Mouse (Mus musculus): ENCODE measurements around the gene Tex9. TPM values are rescaled to one million over a fixed set of nuclear protein-coding genes. Genes with fewer than 3 reads are reported as not detected.
"Not testable (repeated sequence)": the region's sequence is repeated elsewhere in the genome, so short reads cannot be mapped to it uniquely, and the experiment has no call there.

Gene Tex9
- polyA plus RNA-seq, 1 experiment from 2014 or later, result 55.4 TPM

- H3K4me3 ChIP-seq, result no peak overlapping the region
- H3K27me3 ChIP-seq (ENCODE audit: low read depth, poor library complexity, severe bottlenecking), result no peaks in the 10 kb centered on the region
- no peaks in the 10 kb centered on the region for H3K36me3 ChIP-seq
- no peak for DNase-seq (ENCODE audit: low spot score)
- peaks cover 17% of the 10 kb centered on the region for H3K4me1 ChIP-seq
- 87% methylated on average over 3 of the region's 3 CpGs for WGBS
- H3K9me3 ChIP-seq (replicated peaks), result no peaks in the 10 kb centered on the region
- H3K27ac ChIP-seq, result no peak overlapping the region
These were observed 71.5 kb downstream of the Tex9 start for GRCm38 (mm10) chr9:72420490-72420889.

GRCm38 (mm10) chr9:72418443-72418842 is 73.6 kb downstream of the Tex9 start:
- Histone ChIP-seq H3K27me3 (ENCODE audit: low read depth, poor library complexity, severe bottlenecking) (no peaks in the 10 kb centered on the region), H3K9me3 (replicated peaks) (no peaks in the 10 kb centered on the region), H3K4me1 (peaks cover 17% of the 10 kb centered on the region), H3K27ac (no peak overlapping the region), H3K36me3 (no peaks in the 10 kb centered on the region), H3K4me3 (no peak overlapping the region)
- 89% methylated on average over 3 of the region's 3 CpGs for WGBS
- no peak for DNase-seq (ENCODE audit: low spot score)

GRCm38 (mm10) chr9:72411746-72412145 is 80.3 kb downstream of the Tex9 start:
- H3K27ac ChIP-seq, result no peak overlapping the region
- no peaks in the 10 kb centered on the region for H3K9me3 ChIP-seq (replicated peaks)
- DNase-seq (ENCODE audit: low spot score), result no peak
- WGBS, result 89% methylated on average over 2 of the region's 2 CpGs
- H3K27me3 ChIP-seq (ENCODE audit: low read depth, poor library complexity, severe bottlenecking), result no peaks in the 10 kb centered on the region
- H3K4me1 ChIP-seq, result peaks cover 4% of the 10 kb centered on the region
- H3K4me3 ChIP-seq, result no peak overlapping the region
- H3K36me3 ChIP-seq, result no peaks in the 10 kb centered on the region

DNA sequence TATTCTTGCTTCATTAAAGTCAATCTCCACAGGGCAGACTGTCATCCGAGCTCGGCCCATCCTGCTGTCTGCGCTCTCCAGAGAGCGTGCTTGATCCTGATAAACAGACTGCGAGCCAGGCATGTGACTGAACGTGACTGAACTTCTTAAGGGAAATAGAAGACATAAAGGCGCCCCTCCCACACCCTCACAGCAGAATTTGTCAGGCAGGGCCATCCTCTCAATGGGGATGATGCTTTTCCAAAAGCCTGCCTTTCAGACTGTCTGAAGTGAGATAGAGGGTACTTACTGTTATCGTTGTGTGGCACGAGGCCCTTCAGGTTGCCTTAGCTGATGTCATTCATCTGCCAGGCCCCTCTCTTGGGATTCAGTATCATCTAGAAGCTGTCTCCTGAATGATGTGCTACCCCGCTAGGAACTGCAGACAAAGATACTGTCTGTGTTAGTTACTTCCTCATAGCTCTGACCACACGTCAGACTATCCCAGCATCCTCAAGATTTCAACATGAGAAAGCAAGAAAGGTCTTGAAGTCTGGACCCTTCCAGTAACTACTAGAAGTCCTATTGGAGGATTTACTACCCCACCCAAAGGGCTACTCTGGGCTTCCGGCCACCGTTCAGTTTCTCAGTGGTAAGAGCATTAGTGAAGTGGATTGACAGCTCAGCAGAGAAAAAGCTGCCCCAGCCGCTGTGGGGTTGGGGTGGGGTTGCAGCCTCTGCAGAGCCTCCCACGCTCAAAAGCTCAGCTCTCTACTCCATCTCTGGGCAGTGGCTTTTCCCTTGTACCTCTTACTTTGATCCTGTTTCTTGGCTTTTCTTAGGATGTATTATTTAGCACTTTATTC is 82.4 kb downstream of the Tex9 start:
- Histone ChIP-seq H3K27me3 (ENCODE audit: low read depth, poor library complexity, severe bottlenecking) (no peaks in the 10 kb centered on the region), H3K27ac (no peak overlapping the region), H3K36me3 (no peaks in the 10 kb centered on the region), H3K9me3 (replicated peaks) (no peaks in the 10 kb centered on the region), H3K4me1 (peaks cover 4% of the 10 kb centered on the region), H3K4me3 (no peak overlapping the region)
- 64% methylated on average over 15 of the region's 15 CpGs for whole genome bisulfite sequencing
- DNase-seq (ENCODE audit: low spot score), result no peak

GRCm38 (mm10) chr9:72408131-72408586 is 83.9 kb downstream of the Tex9 start:
- Histone ChIP-seq H3K4me3 (peak overlapping the region; percentile 41), H3K27ac (peak overlapping the region; percentile 46)
- WGBS, result 18% methylated on average over 12 of the region's 12 CpGs

GRCm38 (mm10) chr9:72405882-72406638 is 86.0 kb downstream of the Tex9 start:
- H3K27ac ChIP-seq, result no peak overlapping the region
- DNase-seq (ENCODE audit: low spot score), result no peak
- no peaks in the 10 kb centered on the region for H3K9me3 ChIP-seq (replicated peaks)
- WGBS, result 88% methylated on average over 9 of the region's 9 CpGs
- peaks cover 4% of the 10 kb centered on the region for H3K4me1 ChIP-seq
- H3K27me3 ChIP-seq (ENCODE audit: low read depth, poor library complexity, severe bottlenecking), result no peaks in the 10 kb centered on the region
- H3K4me3 ChIP-seq, result no peak overlapping the region
- no peaks in the 10 kb centered on the region for H3K36me3 ChIP-seq

More at GRCm38 (mm10) chr9:72408131-72408586, 83.9 kb downstream of the Tex9 start:
- H3K4me1 ChIP-seq, result peaks cover 4% of the 10 kb centered on the region
- no peaks in the 10 kb centered on the region for H3K36me3 ChIP-seq
- DNase-seq (ENCODE audit: low spot score), result peak; percentile 88
- H3K27me3 ChIP-seq (ENCODE audit: low read depth, poor library complexity, severe bottlenecking), result no peaks in the 10 kb centered on the region
- no peaks in the 10 kb centered on the region for H3K9me3 ChIP-seq (replicated peaks)

DNA sequence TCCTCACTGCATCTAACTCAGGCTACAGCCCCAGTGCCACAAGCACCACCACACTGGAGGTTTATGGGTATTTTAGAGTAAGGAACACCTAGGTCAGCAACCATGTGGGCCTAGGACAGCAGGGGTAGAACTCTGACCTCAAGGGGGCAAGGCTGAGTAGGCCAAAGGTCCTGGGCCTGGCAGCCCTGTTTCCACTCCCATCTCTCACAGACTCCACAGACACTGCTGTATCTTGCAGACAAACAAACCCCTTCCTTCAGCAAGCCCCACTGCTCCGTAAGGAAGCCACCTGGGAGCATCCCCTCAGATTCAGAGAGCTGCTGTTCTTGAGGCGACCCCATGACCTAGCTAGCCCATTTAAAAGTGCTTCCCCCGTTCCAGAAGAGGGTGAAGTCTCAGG is 87.1 kb downstream of the Tex9 start:
- Histone ChIP-seq H3K36me3 (no peaks in the 10 kb centered on the region), H3K4me3 (no peak overlapping the region), H3K9me3 (replicated peaks) (no peaks in the 10 kb centered on the region), H3K27ac (no peak overlapping the region), H3K4me1 (peaks cover 4% of the 10 kb centered on the region), H3K27me3 (ENCODE audit: low read depth, poor library complexity, severe bottlenecking) (no peaks in the 10 kb centered on the region)
- no peak for DNase-seq (ENCODE audit: low spot score)
- 72% methylated on average over 3 of the region's 3 CpGs for WGBS

- no peak for DNase-seq (ENCODE audit: low spot score)
- 90% methylated on average over 8 of the region's 8 CpGs for WGBS
- Histone ChIP-seq H3K9me3 (replicated peaks) (no peaks in the 10 kb centered on the region), H3K4me1 (peaks cover 4% of the 10 kb centered on the region), H3K27me3 (ENCODE audit: low read depth, poor library complexity, severe bottlenecking) (no peaks in the 10 kb centered on the region), H3K27ac (no peak overlapping the region), H3K36me3 (no peaks in the 10 kb centered on the region), H3K4me3 (no peak overlapping the region)
These were observed 87.6 kb downstream of the Tex9 start for GRCm38 (mm10) chr9:72404446-72404845.

GRCm38 (mm10) chr9:72403421-72403820 is 88.6 kb downstream of the Tex9 start:
- 78% methylated on average over 6 of the region's 6 CpGs for WGBS
- Histone ChIP-seq H3K4me1 (peaks cover 4% of the 10 kb centered on the region), H3K27ac (no peak overlapping the region)

GRCm38 (mm10) chr9:72401769-72402168 is 90.2 kb downstream of the Tex9 start:
- H3K36me3 ChIP-seq; H3K9me3 ChIP-seq (replicated peaks); DNase-seq (ENCODE audit: low spot score); H3K27ac ChIP-seq; H3K4me1 ChIP-seq; H3K4me3 ChIP-seq; H3K27me3 ChIP-seq (ENCODE audit: low read depth, poor library complexity, severe bottlenecking): not testable (repeated sequence)
- 67% methylated on average over 4 of the region's 4 CpGs for whole genome bisulfite sequencing

More at GRCm38 (mm10) chr9:72403421-72403820, 88.6 kb downstream of the Tex9 start:
- no peak overlapping the region for H3K4me3 ChIP-seq
- H3K9me3 ChIP-seq (replicated peaks), result no peaks in the 10 kb centered on the region
- no peaks in the 10 kb centered on the region for H3K27me3 ChIP-seq (ENCODE audit: low read depth, poor library complexity, severe bottlenecking)
- H3K36me3 ChIP-seq, result no peaks in the 10 kb centered on the region
- DNase-seq (ENCODE audit: low spot score), result no peak

Small RNA genes within 50 kb of the gene (microRNA-seq; reads per million reads assigned to microRNA genes)
- not detected for gene Gm28010

Other genes with a start within 250 kb of the Tex9 start
- 43.2 and 51.8 TPM in 2 replicates for gene Zfp280d, start 217.4 kb downstream of the Tex9 start, polyA plus RNA-seq (2016; fragmentation: Nextera tagmentation; extraction: Ambion mirVana)
- 51.7 and 54.3 TPM in 2 replicates for gene Mns1, start 54.2 kb downstream of the Tex9 start, polyA plus RNA-seq (2016; fragmentation: Nextera tagmentation; extraction: Ambion mirVana)
- 15.9 and 16.0 TPM in 2 replicates for gene Rfx7, start 40.0 kb upstream of the Tex9 start, polyA plus RNA-seq (2016; fragmentation: Nextera tagmentation; extraction: Ambion mirVana)
- gene Nedd4, start 170.1 kb upstream of the Tex9 start, polyA plus RNA-seq (2016; fragmentation: Nextera tagmentation; extraction: Ambion mirVana), result 565 and 690 TPM in 2 replicates

Measured in limb, embryonic 10.5 days (tissue).